Mouse (Mus musculus) cortical plate, adult 2 months (tissue): Measurements from ENCODE around the gene Rlf.

ENCODE experiments used
- CTCF ChIP-seq: fragments of 200-500 bp; IDR thresholded peaks from 2 replicates; pipeline ENCODE4 v1.5.1; 2011; ENCODE audit warnings: mild to moderate bottlenecking, control low read depth, low read length; ENCODE audit not compliant: insufficient read depth; ENCODE audit errors: extremely low read depth
- POLR2A ChIP-seq: fragments of 200-500 bp; IDR thresholded peaks from 2 replicates; pipeline ENCODE4 v1.6.1; 2011; ENCODE audit warnings: mild to moderate bottlenecking, low read length, control low read depth; ENCODE audit not compliant: insufficient read depth; ENCODE audit errors: extremely low read depth

GRCm38 (mm10) chr4:121239878-121240277 is 25.0 kb upstream of the Rlf start:
- no peak for TF ChIP-seq CTCF
- no peak for TF ChIP-seq POLR2A
